Mouse (Mus musculus) central nervous system, embryonic 18 days (tissue): ENCODE measurements around the gene Dffb. TPM values are rescaled to one million over a fixed set of nuclear protein-coding genes. Genes with fewer than 3 reads are reported as not detected.

ENCODE experiments used
- polyA plus RNA-seq: library from polyadenylated mRNA; depleted of rRNA; stranded (reverse); fragments of >200 nt; gene quantifications from 2 replicates; pipeline ENCODE4 v1.2.3, GENCODE M21; 2012; rRNA removed

Dffb gene
- 22.8 and 24.4 TPM in 2 replicates for polyA plus RNA-seq

GRCm38 (mm10) chr4:153974431-153975291 lies at the start of gene Dffb, which contains the start of gene Cep104:
Dffb (minus strand) TSS chr4:153975126.
Cep104 (plus strand) TSS chr4:153975194.

DNA sequence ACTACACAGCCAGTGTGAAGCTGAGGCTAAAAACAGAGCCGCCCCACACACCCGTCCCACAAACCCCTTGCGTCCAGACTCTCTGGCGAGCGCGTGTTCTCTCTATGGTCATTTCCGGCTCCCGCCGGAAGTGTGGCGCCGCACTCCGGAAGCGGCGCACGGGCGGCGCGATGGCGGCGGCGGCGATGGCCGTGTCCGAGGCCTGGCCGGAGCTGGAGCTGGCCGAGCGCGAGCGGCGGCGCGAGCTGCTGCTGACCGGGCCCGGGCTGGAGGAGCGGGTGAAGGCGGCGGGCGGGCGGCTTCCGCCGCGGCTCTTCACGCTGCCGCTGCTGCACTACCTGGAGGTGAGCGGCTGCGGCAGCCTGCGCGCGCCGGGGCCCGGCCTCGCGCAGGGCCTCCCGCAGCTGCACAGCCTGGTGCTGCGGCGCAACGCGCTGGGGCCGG lies 36.7 kb upstream of the Dffb start, which contains the start of gene Lrrc47:
Gene Lrrc47, plus strand, starts transcription at position 86 of the 444 bp plus-strand sequence.

DNA sequence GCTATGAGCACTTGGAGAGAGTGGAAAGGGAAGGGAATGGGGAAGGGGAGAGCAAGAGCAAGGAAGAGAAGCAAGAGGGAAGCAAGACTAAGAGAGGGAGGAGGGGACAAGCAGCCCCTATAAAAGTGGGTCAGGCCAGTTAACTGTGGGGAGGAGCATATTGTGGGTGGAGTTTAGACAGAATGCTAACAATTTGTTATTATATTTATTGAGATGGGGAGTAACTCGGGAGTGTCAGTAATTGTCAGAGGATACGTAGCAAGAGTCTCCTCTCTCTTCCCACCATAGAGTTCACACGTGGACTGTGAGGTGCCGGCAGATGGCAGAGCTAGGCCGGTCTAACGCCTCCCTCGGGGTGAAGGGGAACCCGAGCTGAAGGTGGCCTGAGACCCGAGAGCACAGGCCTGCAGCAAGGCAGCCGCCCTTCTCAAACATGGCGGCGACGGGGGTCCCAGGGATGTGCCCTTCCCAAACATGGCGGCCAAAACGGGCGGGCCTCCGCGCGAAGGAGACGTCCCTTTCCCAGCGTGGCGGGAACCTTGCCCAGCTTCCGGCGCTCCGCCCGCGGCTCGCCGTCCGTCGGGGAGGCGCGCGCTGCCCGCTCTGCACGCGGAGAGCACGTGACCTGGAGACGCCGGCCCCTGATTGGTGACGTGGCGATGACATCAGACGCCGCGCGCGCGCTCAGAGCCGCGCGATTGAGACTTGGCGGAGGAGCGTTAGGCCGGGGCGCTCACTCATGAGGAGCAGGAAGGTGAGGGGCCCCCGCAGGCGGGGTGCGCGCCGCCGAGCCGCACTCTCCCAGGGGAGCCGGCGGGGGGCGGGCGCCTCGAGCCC lies 18.1 kb downstream of the Dffb start, which contains the start of gene A430005L14Rik:
Gene A430005L14Rik, plus strand, starts transcription at position 669 of the 837 bp plus-strand sequence.

Other genes with a start within 250 kb of the Dffb start
- gene A430005L14Rik, start 17.9 kb downstream of the Dffb start, polyA plus RNA-seq: 36.2 and 38.9 TPM in 2 replicates
- gene Cep104, start 68 bp upstream of the Dffb start, polyA plus RNA-seq: 15.5 and 15.6 TPM in 2 replicates
- 48.4 and 50.2 TPM in 2 replicates for gene Lrrc47, start 36.6 kb upstream of the Dffb start, polyA plus RNA-seq
- gene Smim1, start 51.1 kb upstream of the Dffb start, polyA plus RNA-seq: 6.2 and 9.0 TPM in 2 replicates
- gene Ccdc27, start 67.6 kb upstream of the Dffb start, polyA plus RNA-seq: not detected in 2 replicates
- 2.1 and 3.0 TPM in 2 replicates for gene Trp73, start 165.1 kb upstream of the Dffb start, polyA plus RNA-seq
- gene Wrap73, start 167.2 kb upstream of the Dffb start, polyA plus RNA-seq: 46.1 and 46.8 TPM in 2 replicates
- 162 and 169 TPM in 2 replicates for gene Tprgl, start 185.5 kb upstream of the Dffb start, polyA plus RNA-seq
- gene Megf6, start 195.6 kb upstream of the Dffb start, polyA plus RNA-seq: 13.6 and 14.7 TPM in 2 replicates